Mouse (Mus musculus): ENCODE data around the gene Olfr90. TPM values are rescaled to one million over a fixed set of nuclear protein-coding genes. Genes with fewer than 3 reads are reported as not detected.

Gene Olfr90
- polyA plus RNA-seq, 1 experiment from 2014 or later: not detected

DNA sequence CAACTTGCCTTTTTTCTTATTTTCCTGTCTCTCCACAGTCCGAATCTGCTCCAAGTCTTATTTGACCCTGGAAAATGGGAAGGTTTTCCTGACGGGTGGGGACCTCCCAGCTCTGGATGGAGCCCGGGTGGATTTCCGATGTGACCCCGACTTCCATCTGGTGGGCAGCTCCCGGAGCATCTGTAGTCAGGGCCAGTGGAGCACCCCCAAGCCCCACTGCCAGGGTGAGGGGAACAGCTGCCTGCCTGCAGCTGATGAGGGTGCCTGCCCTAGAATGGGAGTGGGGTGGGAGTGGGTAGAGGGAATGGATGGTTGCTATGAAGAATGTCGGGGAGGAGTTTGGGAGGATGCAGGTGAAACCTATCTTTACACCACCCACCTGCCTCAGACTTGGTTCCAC lies 39.9 kb downstream of the Olfr90 start:
- H3K9ac ChIP-seq: no peak overlapping the region
- no peaks in the 10 kb centered on the region for H3K36me3 ChIP-seq (ENCODE audit: insufficient read depth)
- no peak for DNase-seq
- H3K27ac ChIP-seq (ENCODE audit: low read depth): no peak overlapping the region
- 0 out of 2 replicates have a peak, but pooled peaks cover 6% of the 10 kb centered on the region for H3K4me1 ChIP-seq (ENCODE audit: insufficient read depth)
- ATAC-seq (ENCODE audit: insufficient read depth): no peak
- no peak overlapping the region for H3K4me3 ChIP-seq (ENCODE audit: low read depth, low read length)
- no peak overlapping the region for H3K4me2 ChIP-seq
- TF ChIP-seq CTCF (IDR thresholded peaks at IDR 0.05; ENCODE audit: low read depth): no peak
- WGBS: 57% methylated on average over 7 of the region's 7 CpGs
- H3K9me3 ChIP-seq (ENCODE audit: low read depth, low read length): no peaks in the 10 kb centered on the region
- H3K27me3 ChIP-seq (ENCODE audit: insufficient read depth, low read length): no peaks in the 10 kb centered on the region; the same call in 1 of the 2 replicates

DNA sequence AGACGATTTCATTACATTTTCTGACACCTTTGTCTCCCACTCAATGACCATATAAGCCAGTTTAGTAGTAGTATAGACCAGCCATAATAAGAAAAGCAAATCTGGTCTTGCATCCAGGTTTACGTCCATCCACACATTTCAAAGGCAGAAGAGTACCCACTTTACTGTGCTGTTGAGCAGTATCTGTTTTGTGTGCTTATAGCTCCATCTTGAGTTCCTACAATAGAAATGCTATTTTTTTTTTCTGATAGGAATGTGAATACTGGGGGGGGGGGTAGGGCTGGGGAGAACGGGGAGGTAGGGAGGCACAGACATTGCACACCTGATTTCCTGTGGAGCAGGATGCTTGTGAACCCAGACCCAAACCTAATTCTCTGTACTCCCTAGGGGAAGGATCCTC lies 40.3 kb downstream of the Olfr90 start:
- H3K36me3 ChIP-seq (ENCODE audit: insufficient read depth): no peaks in the 10 kb centered on the region
- ATAC-seq (ENCODE audit: insufficient read depth) (no peak), DNase-seq (peak; percentile 60)
- no peak overlapping the region for H3K4me3 ChIP-seq (ENCODE audit: low read depth, low read length)
- H3K27me3 ChIP-seq (ENCODE audit: insufficient read depth, low read length): no peaks in the 10 kb centered on the region; the same call in 1 of the 2 replicates
- 0 out of 2 replicates have a peak, but pooled peaks cover 6% of the 10 kb centered on the region for H3K4me1 ChIP-seq (ENCODE audit: insufficient read depth)
- no peak overlapping the region for H3K9ac ChIP-seq
- TF ChIP-seq CTCF (IDR thresholded peaks at IDR 0.05; ENCODE audit: low read depth): peak; percentile 47
- H3K27ac ChIP-seq (ENCODE audit: low read depth): no peak overlapping the region
- no peak overlapping the region for H3K4me2 ChIP-seq
- 30% methylated on average over 3 of the region's 3 CpGs for WGBS
- H3K9me3 ChIP-seq (ENCODE audit: low read depth, low read length): no peaks in the 10 kb centered on the region

DNA sequence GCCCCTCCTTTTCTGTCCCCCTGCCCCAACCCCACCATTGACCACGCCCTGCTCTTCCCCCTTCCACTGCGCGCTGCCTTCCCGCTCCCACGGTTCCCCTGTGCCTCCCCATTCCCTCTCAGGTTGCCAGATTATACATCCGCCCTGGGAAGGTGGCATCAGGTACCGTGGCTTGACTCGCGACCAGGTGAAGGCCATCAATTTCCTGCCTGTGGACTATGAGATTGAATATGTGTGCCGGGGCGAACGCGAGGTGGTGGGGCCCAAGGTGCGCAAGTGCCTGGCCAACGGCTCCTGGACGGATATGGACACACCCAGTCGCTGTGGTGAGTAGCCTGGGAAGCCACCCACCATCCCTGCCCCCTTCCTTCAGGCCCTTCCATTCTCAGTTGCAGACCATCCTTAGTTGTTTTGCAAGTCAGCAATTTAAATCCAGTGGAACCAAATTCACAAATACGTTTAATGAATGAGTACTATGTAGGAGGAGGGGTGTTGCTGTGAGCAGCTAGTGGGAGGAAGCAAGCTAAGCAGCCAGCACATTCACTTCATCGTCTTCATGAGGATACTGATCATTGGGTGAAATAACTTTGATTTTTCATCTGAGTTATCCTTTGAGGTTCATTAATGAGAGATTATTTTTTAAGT lies 40.8 kb downstream of the Olfr90 start:
- Histone ChIP-seq H3K36me3 (ENCODE audit: insufficient read depth) (no peaks in the 10 kb centered on the region), H3K27me3 (ENCODE audit: insufficient read depth, low read length) (no peaks in the 10 kb centered on the region; the same call in 1 of the 2 replicates), H3K27ac (ENCODE audit: low read depth) (no peak overlapping the region), H3K4me2 (peak overlapping the region; percentile 86), H3K9me3 (ENCODE audit: low read depth, low read length) (no peaks in the 10 kb centered on the region), H3K9ac (peak overlapping the region; percentile 87), H3K4me1 (ENCODE audit: insufficient read depth) (0 out of 2 replicates have a peak, but pooled peaks cover 6% of the 10 kb centered on the region), H3K4me3 (ENCODE audit: low read depth, low read length) (peak overlapping the region; percentile 79; the same call in 1 of the 2 replicates)
- 24% methylated on average over 19 of the region's 19 CpGs for WGBS
- TF ChIP-seq CTCF (IDR thresholded peaks at IDR 0.05; ENCODE audit: low read depth): no peak
- DNase-seq: no peak
- no peak for ATAC-seq (ENCODE audit: insufficient read depth)

DNA sequence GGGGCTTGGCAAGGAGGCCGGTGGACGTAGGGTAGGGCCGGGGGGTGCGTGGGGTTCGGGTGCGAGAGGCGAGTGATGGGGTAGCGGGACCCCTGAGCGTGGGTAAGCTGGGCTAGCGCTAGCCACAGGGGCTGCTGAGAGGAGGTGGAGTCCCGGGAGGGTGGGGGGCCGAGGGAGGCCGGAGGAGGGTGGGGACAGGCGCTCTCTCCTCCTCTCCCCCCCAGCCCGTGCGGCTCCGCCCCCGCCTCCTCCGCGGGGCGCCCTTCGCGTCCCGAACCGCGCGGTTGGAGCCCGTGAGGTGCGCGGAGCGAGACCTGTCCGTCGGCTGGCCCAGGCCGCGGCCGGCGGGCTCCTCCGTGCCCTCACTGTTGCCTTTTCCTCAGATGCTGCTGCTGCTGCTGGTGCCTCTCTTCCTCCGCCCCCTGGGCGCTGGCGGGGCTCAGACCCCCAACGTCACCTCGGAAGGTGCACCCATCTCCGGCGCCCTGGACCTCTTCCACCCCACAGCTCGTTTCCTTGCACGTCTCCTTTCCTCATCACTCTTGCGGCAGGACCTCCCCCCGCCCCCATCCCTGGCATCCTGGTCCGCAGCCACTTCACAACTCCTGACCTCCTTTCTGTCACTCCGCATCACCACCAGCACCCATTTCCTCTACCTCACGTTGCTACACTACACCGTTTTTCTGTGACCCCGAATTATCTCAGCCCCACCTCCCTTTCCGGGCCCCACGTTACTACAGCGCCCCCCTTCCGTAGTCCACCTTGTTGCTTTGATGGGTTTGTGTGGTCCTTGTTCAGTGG lies 41.8 kb downstream of the Olfr90 start:
- ATAC-seq (ENCODE audit: insufficient read depth) (peak; percentile 74), DNase-seq (peak; percentile 63)
- TF ChIP-seq CTCF (IDR thresholded peaks at IDR 0.05; ENCODE audit: low read depth): peak; percentile 26; the same call in 1 of the 2 replicates
- Histone ChIP-seq H3K9me3 (ENCODE audit: low read depth, low read length) (no peaks in the 10 kb centered on the region), H3K27me3 (ENCODE audit: insufficient read depth, low read length) (no peaks in the 10 kb centered on the region; the same call in 1 of the 2 replicates), H3K4me2 (peak overlapping the region; percentile 86), H3K9ac (peak overlapping the region; percentile 87), H3K36me3 (ENCODE audit: insufficient read depth) (no peaks in the 10 kb centered on the region), H3K27ac (ENCODE audit: low read depth) (peak overlapping the region; percentile 81), H3K4me3 (ENCODE audit: low read depth, low read length) (peak overlapping the region; percentile 79), H3K4me1 (ENCODE audit: insufficient read depth) (0 out of 2 replicates have a peak, but pooled peaks cover 6% of the 10 kb centered on the region)
- under 1% methylated on average over 47 of the region's 58 CpGs for WGBS

DNA sequence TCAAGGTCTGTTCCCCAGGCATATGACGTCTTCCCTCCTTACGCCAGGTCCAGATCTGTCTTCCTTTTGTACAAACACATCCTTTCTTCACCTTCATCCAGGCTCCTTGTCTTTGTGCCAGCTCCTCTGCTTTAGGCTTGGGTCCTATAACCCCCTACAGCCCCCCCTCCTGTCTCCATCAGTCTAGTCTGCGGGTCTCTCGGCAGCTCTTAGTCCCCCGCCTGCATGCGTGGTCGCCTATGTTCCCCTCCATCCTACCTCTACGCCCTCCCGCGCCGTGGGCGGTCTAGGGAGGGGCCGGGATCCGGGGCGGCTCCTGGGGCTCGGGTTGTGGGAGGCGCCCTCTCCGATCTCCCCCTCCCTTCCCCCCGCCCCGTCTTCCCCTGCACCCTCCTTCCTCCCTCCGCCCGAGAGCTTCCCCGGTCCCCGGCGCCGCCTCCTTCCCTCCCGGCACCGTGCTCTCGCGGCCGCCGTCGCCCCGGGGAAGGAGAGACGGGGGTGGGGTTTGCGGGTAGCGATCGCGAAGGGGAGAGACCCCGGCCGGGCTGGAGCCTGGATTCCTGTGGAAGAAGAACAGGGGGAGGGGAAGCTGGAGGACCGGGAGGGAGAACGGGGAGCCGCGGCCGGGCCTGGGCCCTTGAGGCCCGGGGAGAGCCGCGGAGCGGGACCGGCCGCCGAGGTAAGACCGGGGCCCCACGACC lies 42.5 kb downstream of the Olfr90 start, which contains the start of gene Gabbr1:
Gene Gabbr1, plus strand, starts transcription at position 356 of the 701 bp plus-strand sequence.
- ATAC-seq (ENCODE audit: insufficient read depth): peak; percentile 87
- TF ChIP-seq CTCF (IDR thresholded peaks at IDR 0.05; ENCODE audit: low read depth): no peak

DNA sequence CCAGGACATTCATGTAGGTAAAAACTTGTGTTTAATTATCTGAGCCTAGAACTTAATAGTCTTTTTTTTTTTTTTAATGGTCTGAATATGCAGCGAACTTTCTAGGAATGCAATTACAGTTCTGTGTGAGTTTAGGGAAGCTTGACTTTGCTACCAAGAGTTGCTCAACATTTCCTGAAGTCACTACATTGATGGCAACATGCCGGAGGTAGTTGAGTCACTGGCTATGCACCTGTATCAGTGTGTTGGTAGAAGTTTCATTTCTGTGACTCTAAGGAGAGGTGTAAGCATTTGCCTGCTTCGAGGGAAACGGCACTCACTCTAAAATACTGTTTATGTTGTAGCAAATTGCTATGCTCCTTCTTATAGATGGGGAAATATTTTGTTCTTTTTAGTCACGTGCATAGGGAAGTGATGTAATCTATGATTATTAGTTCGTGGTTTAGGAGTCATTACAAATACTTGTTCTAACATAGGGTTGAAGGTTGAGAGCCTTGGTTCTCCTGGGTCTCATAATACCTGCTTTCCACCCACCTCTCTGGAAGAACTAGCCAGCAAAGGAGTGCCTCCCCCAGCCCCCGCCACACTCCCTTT lies 43.6 kb downstream of the Olfr90 start:
- no peak for TF ChIP-seq CTCF (IDR thresholded peaks at IDR 0.05; ENCODE audit: low read depth)
- Histone ChIP-seq H3K27me3 (ENCODE audit: insufficient read depth, low read length) (no peaks in the 10 kb centered on the region; the same call in 1 of the 2 replicates), H3K36me3 (ENCODE audit: insufficient read depth) (no peaks in the 10 kb centered on the region), H3K27ac (ENCODE audit: low read depth) (no peak overlapping the region), H3K4me2 (peak overlapping the region; percentile 86), H3K9me3 (ENCODE audit: low read depth, low read length) (no peaks in the 10 kb centered on the region), H3K4me3 (ENCODE audit: low read depth, low read length) (peak overlapping the region; percentile 79), H3K9ac (0 out of 2 replicates have a peak overlapping the region, but pooled peaks have one; percentile 87), H3K4me1 (ENCODE audit: insufficient read depth) (0 out of 2 replicates have a peak, but pooled peaks cover 6% of the 10 kb centered on the region)
- DNase-seq: no peak
- ATAC-seq (ENCODE audit: insufficient read depth): no peak
- 60% methylated on average over 7 of the region's 7 CpGs for WGBS

More for the DNA sequence above, 42.5 kb downstream of the Olfr90 start, which contains the start of gene Gabbr1:
- Histone ChIP-seq H3K4me2 (peak within 1 kb of the TSS; percentile 86), H3K9ac (peak within 1 kb of the TSS; percentile 87), H3K4me3 (ENCODE audit: low read depth, low read length) (peak within 1 kb of the TSS; percentile 79), H3K4me1 (ENCODE audit: insufficient read depth) (0 out of 2 replicates have a peak, but pooled peaks cover 6% of the 10 kb centered on the region), H3K9me3 (ENCODE audit: low read depth, low read length) (no peaks in the 10 kb centered on the region), H3K36me3 (ENCODE audit: insufficient read depth) (no peaks in the 10 kb centered on the region), H3K27me3 (ENCODE audit: insufficient read depth, low read length) (no peaks in the 10 kb centered on the region; the same call in 1 of the 2 replicates), H3K27ac (ENCODE audit: low read depth) (peak within 1 kb of the TSS; percentile 81)
- WGBS: under 1% methylated on average over 40 of the region's 55 CpGs
- peak; percentile 89 for DNase-seq
